Mouse (Mus musculus): ENCODE results near the gene Pxdn. TPM values are rescaled to one million over a fixed set of nuclear protein-coding genes. Genes with fewer than 3 reads are reported as not detected.

Pxdn gene
- total and polyA plus RNA-seq, 3 experiments = 0.04 to 0.21 (median 0.14) TPM

- no peak overlapping the region for H3K4me3 ChIP-seq (replicated peaks in 1 of 3; ENCODE audit: low read depth in 2 of 3, low read length in 2 of 3, poor library complexity in 1 of 3)
- H3K4me2 ChIP-seq (ENCODE audit: insufficient read depth, low read depth, poor library complexity, severe bottlenecking) = no peak overlapping the region
- no peak overlapping the region for H3K9ac ChIP-seq (ENCODE audit: insufficient read depth, low read depth)
- H3K27ac ChIP-seq (ENCODE audit: insufficient read depth, low read depth) = no peak overlapping the region
- no peaks in the 10 kb centered on the region for H3K9me3 ChIP-seq (replicated peaks; ENCODE audit: low read length)
- no peaks in the 10 kb centered on the region for H3K79me2 ChIP-seq (replicated peaks; ENCODE audit: control insufficient read depth, extremely low read depth, insufficient read depth, poor library complexity, severe bottlenecking)
- no peak for DNase-seq (ENCODE audit: extremely low read depth)
- in situ Hi-C loops (cut with MboI; ENCODE audit: low pct_ligation_motif_present, low pct_unique_long_range_greater_than_20kb, low sequenced_read_pairs) (no loop called here), dilution Hi-C loops (cut with MboI; ENCODE audit: extremely low pct_ligation_motif_present, extremely low pct_unique_long_range_greater_than_20kb, low sequenced_read_pairs) (no loop called here)
- TF ChIP-seq ZKSCAN1 (IDR thresholded peaks at IDR 0.05; ENCODE audit: borderline replicate concordance, low read depth, low read length) (no peak), RCOR1 (conservative IDR thresholded peaks at IDR 0.05; ENCODE audit: low read depth, low read length) (no peak)
- H3K27me3 ChIP-seq (replicated peaks) = no peaks in the 10 kb centered on the region
- no peaks in the 10 kb centered on the region for H3K36me3 ChIP-seq (replicated peaks in 1 of 2; ENCODE audit: control insufficient read depth in 1 of 2, insufficient read depth in 1 of 2, low read length in 1 of 2)
- H3K4me1 ChIP-seq (ENCODE audit: control insufficient read depth in 1 of 2, insufficient read depth in 2 of 2) = peaks cover 0 to 39% of the 10 kb centered on the region in 2 experiments; a peak in 2 of 4 replicates
Measured at GRCm38 (mm10) chr12:29930591-29930990, 6.8 kb upstream of the Pxdn start.

- H3K9me3 ChIP-seq (replicated peaks; ENCODE audit: low read length) = peaks cover 1% of the 10 kb centered on the region
- H3K27ac ChIP-seq (ENCODE audit: insufficient read depth, low read depth) = no peak overlapping the region
- no peak overlapping the region for H3K4me3 ChIP-seq (replicated peaks in 1 of 3; ENCODE audit: low read depth in 2 of 3, low read length in 2 of 3, poor library complexity in 1 of 3)
- no peaks in the 10 kb centered on the region for H3K79me2 ChIP-seq (replicated peaks; ENCODE audit: control insufficient read depth, extremely low read depth, insufficient read depth, poor library complexity, severe bottlenecking)
- H3K4me1 ChIP-seq (ENCODE audit: control insufficient read depth in 1 of 2, insufficient read depth in 2 of 2) = peaks cover 3 to 50% of the 10 kb centered on the region in 2 experiments; a peak in 2 of 4 replicates
- TF ChIP-seq ZC3H11A (IDR thresholded peaks at IDR 0.05; ENCODE audit: low read depth, low read length) (no peak), HCFC1 (IDR thresholded peaks at IDR 0.05; ENCODE audit: low read depth, low read length) (no peak), CHD1 (IDR thresholded peaks at IDR 0.05; ENCODE audit: low read depth, low read length) (no peak), POLR2A (IDR thresholded peaks at IDR 0.05; ENCODE audit: low read depth, low read length) (no peak), EP300 (IDR thresholded peaks at IDR 0.05; ENCODE audit: low read length) (no peak), MAX (IDR thresholded peaks at IDR 0.05; ENCODE audit: low read length) (no peak), TBP (conservative IDR thresholded peaks at IDR 0.05; ENCODE audit: low read depth, low read length) (no peak), NRF1 (IDR thresholded peaks at IDR 0.05; ENCODE audit: low read depth, low read length) (no peak), GABPA (IDR thresholded peaks at IDR 0.05; ENCODE audit: insufficient replicate concordance, low read depth, low read length) (no peak), MYC (IDR thresholded peaks at IDR 0.05; ENCODE audit: low read depth, low read length) (no peak), CTCF (conservative IDR thresholded peaks at IDR 0.05 in 1 of 2, IDR thresholded peaks at IDR 0.05 in 1 of 2; ENCODE audit: low read depth in 2 of 2, low read length in 2 of 2) (no peak), ZMIZ1 (IDR thresholded peaks at IDR 0.05; ENCODE audit: low read depth, low read length) (no peak), ZKSCAN1 (IDR thresholded peaks at IDR 0.05; ENCODE audit: borderline replicate concordance, low read depth, low read length) (no peak), MEF2A (IDR thresholded peaks at IDR 0.05; ENCODE audit: borderline replicate concordance, low read depth, low read length) (no peak), E2F4 (IDR thresholded peaks at IDR 0.05; ENCODE audit: insufficient replicate concordance, low read depth, low read length) (no peak)
- H3K36me3 ChIP-seq (replicated peaks in 1 of 2; ENCODE audit: control insufficient read depth in 1 of 2, insufficient read depth in 1 of 2, low read length in 1 of 2) = no peaks in the 10 kb centered on the region
- no peak overlapping the region for H3K4me2 ChIP-seq (ENCODE audit: insufficient read depth, low read depth, poor library complexity, severe bottlenecking)
- H3K9ac ChIP-seq (ENCODE audit: insufficient read depth, low read depth) = no peak overlapping the region
- dilution Hi-C loops (cut with MboI; ENCODE audit: extremely low pct_ligation_motif_present, extremely low pct_unique_long_range_greater_than_20kb, low sequenced_read_pairs) (no loop called here), in situ Hi-C loops (cut with MboI; ENCODE audit: low pct_ligation_motif_present, low pct_unique_long_range_greater_than_20kb, low sequenced_read_pairs) (no loop called here)
- no peaks in the 10 kb centered on the region for H3K27me3 ChIP-seq (replicated peaks)
- DNase-seq (ENCODE audit: extremely low read depth) = no peak
Measured at GRCm38 (mm10) chr12:29932951-29933350, 4.5 kb upstream of the Pxdn start.

Measured in CH12.LX (cell line).